Mouse (Mus musculus) layer of hippocampus, adult 8-10 months (tissue): Measurements from ENCODE around the gene Spi1. TPM values are rescaled to one million over a fixed set of nuclear protein-coding genes. Genes with fewer than 3 reads are reported as not detected.

Experiments used
- DNase-seq, 2 experiments: peaks; one replicate each; pipeline ENCODE4 v3.0.0; 2022; ENCODE audit warnings: low spot score in 2 of 2
- total RNA-seq, 4 experiments: library from RNA; stranded (reverse); gene quantifications; 2 replicates each; pipeline ENCODE4 v1.2.4; 2022

Gene Spi1
- total RNA-seq, 4 experiments from 2014 or later, result 3.8 to 17.2 (median 9.7) TPM

DNA sequence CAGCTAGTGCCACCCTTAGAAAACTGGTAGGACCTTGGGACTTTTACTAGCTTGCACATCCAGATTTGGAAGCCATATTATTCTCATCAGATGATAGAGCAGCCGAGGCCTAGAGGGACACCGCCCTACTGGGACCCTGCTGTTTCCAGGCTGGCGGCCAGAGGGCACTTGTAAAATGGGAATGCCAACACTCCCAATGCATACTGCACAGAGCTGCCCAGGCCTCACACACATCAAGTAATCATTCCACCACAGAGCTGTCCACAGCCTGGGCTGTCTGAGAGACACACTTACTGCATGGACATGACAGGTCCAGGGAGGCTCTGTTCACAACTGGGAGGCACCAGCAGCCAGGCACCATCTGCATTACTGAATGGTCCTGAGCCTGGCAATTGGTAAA lies 15.7 kb upstream of the Spi1 start:
- no peak for DNase-seq

DNA sequence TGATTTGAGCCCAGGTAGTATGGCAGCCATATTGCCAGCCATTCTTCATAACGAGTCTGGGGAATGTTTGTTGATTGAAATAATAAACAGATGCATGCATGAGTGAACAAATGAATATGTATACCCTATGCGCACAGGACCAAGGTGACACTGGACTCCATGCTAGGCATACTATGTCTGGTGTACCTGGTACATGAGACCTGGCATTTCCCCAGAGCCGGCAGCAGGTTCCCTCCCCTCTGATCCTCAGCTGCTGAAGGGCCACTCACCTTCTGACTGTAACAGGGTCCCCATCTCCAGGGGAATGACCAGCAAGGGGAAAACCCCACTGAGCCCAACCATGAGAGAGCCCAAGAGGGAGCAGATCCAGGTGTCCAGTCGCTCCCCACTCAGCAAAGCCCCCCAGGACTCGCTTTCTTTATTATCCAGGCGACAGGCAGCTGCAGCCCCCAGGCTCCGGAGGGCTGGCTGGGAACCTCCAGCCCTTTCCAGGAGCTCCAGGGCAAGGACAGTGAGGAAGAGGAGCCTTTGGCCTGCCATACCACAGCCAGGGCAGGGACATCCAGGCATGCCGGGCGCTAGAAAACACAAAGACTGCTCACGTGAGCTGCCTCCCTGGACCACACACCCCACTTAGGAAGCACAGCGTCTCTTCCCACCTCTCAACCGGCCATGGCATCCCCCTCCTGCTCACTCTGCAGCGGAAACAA lies 13.9 kb upstream of the Spi1 start:
- no peak for DNase-seq

GRCm38 (mm10) chr2:91068872-91069165 lies 13.4 kb upstream of the Spi1 start:
- DNase-seq, result no peak

GRCm38 (mm10) chr2:91069306-91070000 lies 12.7 kb upstream of the Spi1 start:
- DNase-seq, result no peak

- DNase-seq, result peak; percentile 96 to 97
Measured at GRCm38 (mm10) chr2:91070076-91070800, 12.0 kb upstream of the Spi1 start, which contains the start of gene Slc39a13. Gene Slc39a13, minus strand, starts transcription at chr2:91070417.

DNA sequence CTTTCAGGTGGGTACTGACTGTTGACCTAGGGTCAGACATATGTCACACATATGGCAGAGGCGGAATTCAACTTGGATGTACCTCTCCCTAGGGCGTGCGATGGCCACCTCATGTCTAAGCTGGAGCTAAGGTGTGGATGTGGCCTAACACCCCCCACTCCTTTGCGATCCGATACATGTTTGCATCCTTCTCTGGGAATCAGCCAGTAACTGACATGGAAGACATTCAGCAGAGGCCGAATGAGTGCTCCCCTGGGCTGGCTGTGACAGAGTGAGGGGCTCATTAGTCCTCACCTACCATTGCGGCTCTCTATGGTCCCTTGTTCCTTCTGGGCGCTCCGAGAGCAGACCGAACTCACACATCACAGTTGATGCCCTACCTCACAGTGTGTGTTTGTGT lies 11.1 kb upstream of the Spi1 start:
- DNase-seq, result no peak

DNA sequence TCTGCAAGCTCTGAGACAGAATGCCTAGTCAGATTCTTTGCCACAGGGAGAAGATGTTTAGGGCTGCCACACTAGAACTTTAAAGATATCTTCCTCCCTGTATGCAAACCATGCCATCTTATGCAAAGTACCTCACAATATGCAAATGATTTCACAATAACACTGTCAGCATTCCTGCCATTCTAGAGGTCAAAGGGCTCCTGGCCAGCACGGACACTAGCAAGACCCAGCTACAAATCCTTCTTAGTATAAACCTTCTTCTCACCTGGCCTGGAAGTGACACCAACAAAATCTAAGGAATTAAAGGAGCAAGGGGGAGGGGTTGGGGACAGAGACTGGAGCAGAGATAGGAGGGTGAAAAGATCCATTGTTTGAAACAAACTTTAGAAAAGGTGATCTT lies 10.1 kb upstream of the Spi1 start:
- DNase-seq, result no peak

DNA sequence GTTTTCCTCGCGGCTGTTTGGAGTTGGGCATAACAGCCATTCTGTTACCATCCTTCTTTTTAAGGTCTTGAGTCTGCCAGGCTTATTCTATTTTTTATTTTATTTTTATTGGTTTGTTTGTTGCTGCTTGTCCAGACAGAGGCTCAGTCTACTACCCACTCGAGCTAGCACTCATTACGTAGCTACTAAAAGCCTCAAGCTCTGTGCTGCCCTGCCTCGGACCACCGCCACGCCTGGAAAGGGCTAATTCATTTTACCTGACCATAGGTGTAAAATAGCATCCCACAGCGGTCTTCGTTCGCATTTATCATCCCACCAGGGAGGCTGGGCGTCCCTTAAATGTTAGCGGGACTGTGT lies 4.3 kb upstream of the Spi1 start:
- no peak for DNase-seq

DNA sequence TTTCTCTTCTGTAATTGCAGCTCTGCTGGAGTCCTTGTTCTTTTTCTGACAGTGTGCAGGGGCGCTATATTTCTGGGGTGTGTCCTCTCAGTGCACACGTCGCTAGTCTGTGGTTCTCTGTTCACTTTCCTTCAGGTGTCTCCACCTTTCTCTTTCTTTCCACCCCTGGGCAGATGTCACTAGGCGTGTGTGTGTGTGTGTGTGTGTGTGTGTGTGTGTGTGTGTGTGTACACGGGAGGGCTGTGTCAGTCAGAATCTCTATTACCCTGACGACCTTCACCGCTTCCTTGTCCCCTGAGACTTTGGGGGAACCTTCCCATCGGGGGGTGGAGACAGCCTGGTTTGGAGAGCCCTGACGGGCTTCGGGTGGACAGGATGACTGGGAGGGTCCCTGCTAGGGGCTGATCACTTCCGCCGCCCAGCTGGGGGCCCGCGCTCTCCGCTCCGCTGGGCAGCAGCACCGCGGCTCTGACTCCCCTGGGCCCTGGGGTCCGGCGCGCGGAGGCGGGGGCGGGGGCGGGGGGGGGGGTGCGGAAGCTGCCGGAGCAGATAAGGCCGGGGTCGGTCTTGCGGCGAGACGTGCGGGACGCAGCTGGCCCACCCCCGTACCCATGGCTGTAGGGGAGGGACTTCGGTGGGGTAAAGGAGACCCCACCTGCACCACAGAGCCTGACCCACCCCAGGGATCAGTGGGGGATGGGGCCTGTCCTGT lies 3.7 kb upstream of the Spi1 start:
- DNase-seq, result no peak

GRCm38 (mm10) chr2:91079026-91079384 lies 3.2 kb upstream of the Spi1 start:
- no peak for DNase-seq

GRCm38 (mm10) chr2:91080784-91081513 lies 1.2 kb upstream of the Spi1 start:
- DNase-seq, result no peak

- no peak for DNase-seq
Measured at GRCm38 (mm10) chr2:91082844-91083243, 654 bp downstream of the Spi1 start.

DNA sequence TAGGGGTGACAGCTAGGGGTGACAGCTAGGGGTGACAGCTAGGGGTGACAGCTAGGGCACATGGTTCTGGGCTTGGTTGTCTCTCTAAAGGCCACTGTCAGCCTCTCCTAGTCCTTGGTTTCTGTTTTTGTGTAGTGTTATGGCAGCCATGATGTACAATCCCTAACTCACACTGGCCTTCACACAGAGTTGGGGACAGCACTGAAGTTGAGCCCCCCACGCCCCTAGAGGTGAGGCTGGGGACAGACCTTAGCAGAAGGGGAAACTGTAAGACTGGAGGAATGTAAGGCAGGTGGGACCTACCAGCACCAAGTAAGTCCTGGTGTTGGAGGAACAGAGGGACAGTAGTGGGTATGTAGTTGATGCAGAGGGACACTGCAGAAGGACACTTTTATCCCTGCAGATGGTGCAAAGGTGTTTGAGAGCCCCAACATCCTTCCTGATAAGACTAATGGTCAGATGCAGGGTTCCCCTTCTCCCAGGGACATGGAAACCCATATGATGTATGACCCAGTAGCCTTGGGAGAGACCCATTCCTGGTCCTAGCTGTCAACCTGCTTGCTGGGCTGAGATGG lies 1.3 kb downstream of the Spi1 start:
- no peak for DNase-seq

DNA sequence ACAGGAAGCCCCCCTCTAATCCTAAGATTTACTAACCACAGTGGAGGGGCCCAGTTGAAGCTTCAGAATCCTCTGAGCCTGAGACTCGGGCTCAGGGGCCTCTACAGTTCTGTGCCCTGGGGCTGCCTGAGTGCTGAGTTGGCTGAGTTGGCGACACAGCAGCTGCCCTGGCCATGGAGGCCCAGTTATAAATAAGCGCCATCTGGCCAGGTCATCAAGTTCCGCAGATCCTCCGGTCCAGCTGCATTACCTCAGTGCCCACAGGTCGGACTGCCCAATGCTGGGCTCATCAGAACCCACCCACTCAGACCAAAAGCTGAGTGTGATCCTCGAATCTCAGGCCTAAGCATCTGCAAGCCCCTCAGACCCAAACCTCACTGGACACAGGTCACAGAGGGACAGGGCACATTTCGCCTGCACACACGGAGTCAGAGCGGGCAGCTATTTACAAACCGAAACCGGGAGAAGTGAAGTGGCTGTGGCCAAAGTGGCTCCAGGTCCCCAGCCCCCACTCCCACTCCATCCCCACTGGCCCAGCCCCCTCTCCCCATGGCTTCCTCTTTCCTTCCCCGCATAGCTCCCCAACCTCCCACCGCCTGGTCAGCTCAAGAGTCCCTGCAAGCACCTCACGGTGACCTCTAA lies 2.1 kb downstream of the Spi1 start:
- no peak for DNase-seq

DNA sequence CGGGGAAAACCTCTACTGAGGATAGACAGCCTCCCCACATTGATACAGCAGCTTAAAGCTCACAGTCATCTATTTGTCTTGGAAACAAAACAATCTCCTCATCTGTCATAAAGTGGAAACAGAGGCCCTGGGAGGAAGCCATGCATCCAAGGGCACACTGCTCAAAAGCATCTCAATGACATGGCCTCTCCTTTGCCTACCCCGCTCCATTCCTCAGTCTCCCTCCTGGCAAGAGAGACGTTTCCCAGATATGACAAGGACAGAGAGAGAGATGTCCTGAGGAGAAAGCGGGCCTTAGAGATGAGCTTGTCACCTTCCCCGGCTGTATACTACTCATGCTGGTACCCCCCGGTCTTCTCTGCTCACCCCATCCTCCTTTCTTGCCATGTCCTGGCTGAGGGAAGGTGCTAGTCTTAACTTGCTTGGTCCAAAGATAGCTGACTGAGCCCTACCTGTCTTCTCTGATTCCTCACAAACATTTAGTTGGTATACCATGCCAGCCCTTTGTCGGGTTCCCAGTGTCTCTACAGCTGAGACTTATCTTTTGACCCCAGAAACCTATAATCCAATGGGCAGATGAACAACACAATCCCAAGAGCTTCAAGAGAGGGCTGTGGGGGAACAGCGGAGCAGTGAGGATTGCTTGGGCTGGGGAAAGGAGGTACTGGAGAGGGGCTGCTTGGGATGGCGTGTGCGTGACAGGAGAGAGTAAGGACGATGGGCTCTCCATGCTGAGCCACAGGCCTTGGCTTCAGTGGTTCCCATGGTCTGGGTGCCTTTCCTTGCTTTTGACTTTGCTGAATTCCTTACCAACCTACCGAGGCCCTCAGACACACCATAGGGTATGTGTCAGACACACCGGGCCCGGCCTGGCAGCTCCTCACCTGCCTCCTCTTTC lies 3.6 kb downstream of the Spi1 start:
- DNase-seq, result no peak

DNA sequence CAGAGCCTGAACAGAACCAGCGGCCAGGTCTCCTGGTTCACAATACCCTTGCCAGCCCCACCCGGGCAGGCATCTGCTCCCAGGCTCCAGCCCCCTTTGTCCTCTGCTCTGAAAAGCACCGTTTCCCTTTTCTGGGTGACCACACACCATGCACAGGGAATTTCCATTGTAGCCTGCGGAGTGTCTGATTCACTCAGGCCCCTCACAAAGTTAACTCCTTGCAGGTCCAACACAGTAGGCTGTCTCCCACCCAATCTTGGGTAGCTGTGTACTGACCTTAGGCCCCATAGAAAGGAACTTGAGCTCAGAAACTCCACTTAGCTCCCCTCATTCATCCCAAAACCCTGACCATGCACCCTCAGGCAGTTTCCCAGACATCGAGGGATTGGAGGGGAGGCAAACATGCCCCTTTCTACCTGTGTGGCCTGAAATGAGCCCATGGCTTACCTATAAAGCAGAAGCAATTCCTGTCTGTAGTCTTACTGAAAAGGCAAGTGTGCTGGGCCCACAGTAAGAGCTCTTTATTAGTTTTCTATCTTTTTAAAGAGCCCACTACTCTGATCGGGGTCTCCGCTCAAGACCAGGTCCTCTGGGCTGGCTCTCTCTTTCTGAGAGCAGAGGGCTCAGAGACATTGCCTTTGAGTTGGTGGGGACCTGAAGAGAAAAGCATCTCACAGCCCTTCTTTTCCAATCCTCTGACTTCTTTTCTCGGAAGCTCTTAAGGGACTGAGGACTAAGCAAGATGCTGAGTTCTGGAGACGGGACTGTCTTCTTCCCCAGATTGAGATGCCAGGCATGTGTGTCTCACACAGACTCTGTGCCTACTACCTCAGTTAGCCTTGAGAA lies 4.4 kb downstream of the Spi1 start:
- DNase-seq, result no peak

GRCm38 (mm10) chr2:91087453-91087852 lies 5.3 kb downstream of the Spi1 start:
- no peak for DNase-seq

DNA sequence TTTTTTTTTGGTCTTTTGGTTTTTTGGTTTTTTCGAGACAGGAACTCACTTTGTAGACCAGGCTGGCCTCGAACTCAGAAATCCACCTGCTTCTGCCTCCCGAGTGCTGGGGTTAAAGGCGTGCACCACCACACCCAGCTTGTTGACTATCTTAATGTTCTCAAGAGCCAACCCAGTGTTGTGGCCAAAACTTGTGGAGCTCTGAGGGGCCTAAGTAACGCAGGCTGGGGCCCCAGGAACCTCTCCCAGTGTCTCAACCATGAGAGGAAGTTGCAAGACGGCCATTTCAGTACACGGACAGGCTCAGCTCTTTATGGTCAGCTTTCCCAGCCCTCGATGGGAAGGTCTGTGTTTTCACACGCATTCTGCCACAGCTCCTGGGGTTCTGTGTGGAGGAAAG lies 6.8 kb downstream of the Spi1 start:
- no peak for DNase-seq

DNA sequence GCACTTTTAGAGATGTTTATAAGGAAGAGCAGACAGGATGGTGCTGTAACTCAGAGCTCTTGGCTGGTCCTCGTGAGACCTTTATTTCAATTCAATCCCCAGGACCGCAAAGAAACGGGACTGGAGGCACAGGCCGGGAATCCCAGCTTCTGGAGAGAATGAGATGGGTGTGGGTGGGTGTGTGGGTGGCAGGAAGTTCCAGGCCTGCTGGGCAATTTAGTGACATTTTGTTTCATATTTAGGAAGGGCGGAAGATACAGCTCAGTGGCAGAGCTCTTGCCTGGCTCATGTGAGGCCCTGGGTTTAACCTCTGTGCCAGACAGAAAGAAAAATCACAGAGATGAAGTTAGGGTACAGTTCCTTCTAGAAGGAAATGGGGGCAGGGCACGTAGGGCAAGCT lies 8.0 kb downstream of the Spi1 start:
- DNase-seq, result no peak
